Mouse (Mus musculus): Measurements from ENCODE around the gene Osbpl5. TPM values are rescaled to one million over a fixed set of nuclear protein-coding genes. Genes with fewer than 3 reads are reported as not detected.

Gene Osbpl5
- polyA plus RNA-seq, 1 experiment from 2014 or later = 63.2 TPM

DNA sequence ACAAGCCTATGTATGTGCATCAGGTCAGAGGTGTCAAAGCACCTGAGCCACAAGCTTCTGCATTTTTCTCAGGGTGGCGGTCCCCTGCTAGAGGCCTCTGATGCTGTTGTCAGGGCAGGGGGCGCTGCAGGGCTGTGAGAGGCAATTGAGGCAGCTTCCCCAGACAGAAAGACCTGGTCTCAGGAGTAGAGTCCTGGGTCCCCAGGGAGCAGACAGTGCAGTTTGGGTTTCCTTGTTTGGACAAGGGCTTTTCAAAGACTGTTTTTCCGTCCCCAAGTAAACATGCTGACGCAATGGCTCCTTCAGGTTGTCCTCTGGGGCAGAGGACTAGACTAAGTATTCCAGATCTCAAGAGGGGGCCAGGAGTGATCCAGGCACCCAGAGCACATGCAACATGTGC is 30.4 kb downstream of the Osbpl5 start:
- Histone ChIP-seq H3K9ac (no peak overlapping the region), H3K27ac (no peak overlapping the region), H3K4me2 (no peak overlapping the region), H3K4me1 (peaks cover 12% of the 10 kb centered on the region), H3K27me3 (no peaks in the 10 kb centered on the region), H3K4me3 (no peak overlapping the region), H3K9me3 (no peaks in the 10 kb centered on the region), H3K36me3 (peaks cover 7% of the 10 kb centered on the region; the same call in 1 of the 2 replicates)
- WGBS = 81% methylated on average over 4 of the region's 4 CpGs
- ATAC-seq (ENCODE audit: insufficient number of reproducible peaks, low FRiP score, low TSS enrichment, low read depth) = no peak

DNA sequence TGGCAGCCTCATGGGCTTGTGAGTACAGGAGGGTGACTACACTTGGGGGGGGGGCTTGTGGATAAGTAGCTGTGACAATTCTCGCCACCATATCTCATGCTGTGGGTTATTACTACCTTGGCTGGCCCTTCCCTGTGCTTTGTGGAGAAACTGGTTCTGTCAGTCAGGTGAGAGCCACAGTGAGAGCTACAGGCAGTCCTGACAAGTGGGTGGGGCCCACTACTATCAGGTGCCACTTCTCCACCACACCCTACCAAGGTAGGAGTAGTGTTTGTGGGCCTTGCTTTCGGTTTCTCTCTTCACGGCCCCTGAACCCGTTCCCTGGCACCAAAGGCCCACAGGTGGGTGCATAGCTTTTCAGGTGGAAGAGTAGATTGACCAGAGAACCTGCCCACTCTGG is 32.9 kb downstream of the Osbpl5 start:
- Histone ChIP-seq H3K4me1 (peaks cover 8% of the 10 kb centered on the region; the same call in 1 of the 2 replicates), H3K9ac (no peak overlapping the region), H3K27ac (peak overlapping the region; percentile 75), H3K27me3 (no peaks in the 10 kb centered on the region), H3K4me2 (no peak overlapping the region), H3K36me3 (peaks cover 8% of the 10 kb centered on the region), H3K4me3 (no peak overlapping the region), H3K9me3 (no peaks in the 10 kb centered on the region)
- ATAC-seq (ENCODE audit: insufficient number of reproducible peaks, low FRiP score, low TSS enrichment, low read depth) = peak; percentile 46; the same call in 1 of the 2 replicates
- 70% methylated on average over 4 of the region's 4 CpGs for WGBS

DNA sequence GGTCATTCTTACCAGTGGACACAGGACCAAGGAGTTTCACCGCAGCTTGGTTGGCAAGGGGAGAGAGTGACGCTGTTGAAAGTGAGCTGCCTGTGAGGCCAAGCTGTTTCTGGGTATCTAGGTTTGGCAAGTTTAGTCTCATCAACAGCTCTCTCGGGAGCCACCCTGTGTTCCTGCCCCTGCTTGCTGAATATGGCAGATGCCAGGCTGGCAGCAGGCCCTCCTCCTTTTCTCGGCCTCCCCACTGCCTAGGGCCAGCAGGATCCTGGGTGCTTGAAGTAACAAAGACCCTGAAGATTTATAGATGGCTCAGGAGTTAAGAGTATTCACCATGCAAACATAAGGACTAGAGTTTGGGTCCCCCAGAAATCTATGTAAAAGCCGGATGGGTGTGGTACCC is 34.1 kb downstream of the Osbpl5 start:
- Histone ChIP-seq H3K4me2 (no peak overlapping the region), H3K27ac (no peak overlapping the region), H3K4me3 (no peak overlapping the region), H3K9me3 (no peaks in the 10 kb centered on the region), H3K9ac (no peak overlapping the region), H3K27me3 (no peaks in the 10 kb centered on the region), H3K36me3 (peaks cover 9% of the 10 kb centered on the region), H3K4me1 (peaks cover 8% of the 10 kb centered on the region; the same call in 1 of the 2 replicates)
- ATAC-seq (ENCODE audit: insufficient number of reproducible peaks, low FRiP score, low TSS enrichment, low read depth) = no peak
- 74% methylated on average over 5 of the region's 5 CpGs for WGBS

DNA sequence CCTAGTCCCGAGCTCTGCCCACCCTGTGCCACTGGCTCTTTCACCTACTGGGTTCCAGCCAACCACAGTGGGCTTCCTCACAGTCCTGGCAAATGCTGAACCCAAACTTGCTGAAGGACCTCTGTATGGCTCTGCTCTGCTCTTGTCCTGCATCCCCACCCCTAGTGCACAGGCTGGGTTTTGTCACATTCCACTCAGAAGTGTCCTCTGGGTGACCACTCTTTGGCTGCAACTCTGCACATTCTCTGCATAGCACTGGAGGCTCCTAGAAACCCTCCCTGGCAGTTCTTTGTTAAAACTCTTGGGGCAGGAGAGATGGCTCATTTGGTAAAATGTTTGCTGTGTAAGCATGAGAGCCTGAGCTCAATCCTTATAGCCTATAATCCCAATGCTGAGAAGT is 39.0 kb downstream of the Osbpl5 start:
- H3K27me3 ChIP-seq = no peaks in the 10 kb centered on the region
- peaks cover 27% of the 10 kb centered on the region for H3K36me3 ChIP-seq
- no peak overlapping the region for H3K4me3 ChIP-seq
- ATAC-seq (ENCODE audit: insufficient number of reproducible peaks, low FRiP score, low TSS enrichment, low read depth) = no peak
- 85% methylated on average over 1 of the region's 1 CpGs for WGBS
- H3K4me2 ChIP-seq = no peak overlapping the region
- peaks cover 10% of the 10 kb centered on the region for H3K4me1 ChIP-seq
- H3K9ac ChIP-seq = no peak overlapping the region
- no peaks in the 10 kb centered on the region for H3K9me3 ChIP-seq
- H3K27ac ChIP-seq = no peak overlapping the region

DNA sequence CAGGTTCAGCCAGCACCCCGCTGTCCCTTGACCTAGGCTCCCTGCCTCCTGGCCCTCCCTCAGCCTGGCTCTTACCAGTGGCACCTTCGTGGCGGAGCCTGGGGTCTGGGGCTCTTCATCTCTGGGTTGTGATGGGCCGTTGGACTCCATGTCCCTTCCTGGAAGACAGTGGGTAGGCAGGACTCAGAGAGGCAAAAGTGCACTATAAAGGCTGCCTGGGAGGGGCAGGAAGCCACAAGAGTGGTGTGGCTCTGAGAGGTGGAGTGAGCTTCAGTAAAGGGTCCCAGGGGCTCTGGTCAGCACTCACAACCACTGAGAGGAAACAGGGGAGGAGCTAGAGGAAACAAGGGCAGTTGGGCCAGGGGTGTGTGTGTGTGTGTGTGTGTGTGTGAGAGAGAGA is 43.4 kb downstream of the Osbpl5 start:
- WGBS = 63% methylated on average over 4 of the region's 4 CpGs
- Histone ChIP-seq H3K36me3 (peaks cover 63% of the 10 kb centered on the region), H3K27me3 (no peaks in the 10 kb centered on the region)

DNA sequence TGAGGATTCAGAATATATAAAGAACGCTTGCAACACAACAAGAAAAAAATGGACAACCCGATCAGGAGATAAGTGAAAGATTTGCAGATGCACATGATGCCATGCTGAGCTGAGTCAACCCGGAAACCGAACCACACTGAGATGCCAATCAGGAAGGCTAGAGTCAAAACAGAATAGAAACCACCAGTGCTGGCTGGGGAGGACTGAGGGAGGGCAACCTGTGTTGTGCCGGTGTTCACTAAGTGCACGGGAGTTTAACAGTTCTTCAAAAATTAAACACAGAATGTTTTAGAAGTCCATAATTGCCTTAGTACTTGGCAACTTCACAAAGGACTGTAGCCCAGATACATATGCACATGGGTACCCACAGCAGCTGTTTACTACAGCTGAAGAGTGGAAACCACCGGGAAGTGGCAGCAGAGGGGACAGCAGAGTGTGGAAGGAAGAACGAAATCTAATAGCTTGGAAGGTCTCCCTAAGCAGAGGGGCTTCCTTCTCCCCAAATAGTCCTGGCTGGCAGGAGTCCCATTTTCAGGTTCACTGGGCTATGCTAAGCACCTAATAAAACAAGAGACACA is 43.9 kb downstream of the Osbpl5 start:
- Histone ChIP-seq H3K36me3 (peaks cover 68% of the 10 kb centered on the region), H3K4me3 (no peak overlapping the region), H3K9ac (no peak overlapping the region), H3K4me1 (peaks cover 14% of the 10 kb centered on the region), H3K27ac (peak overlapping the region; percentile 28; the same call in 1 of the 2 replicates), H3K27me3 (no peaks in the 10 kb centered on the region), H3K4me2 (no peak overlapping the region), H3K9me3 (no peaks in the 10 kb centered on the region)
- ATAC-seq (ENCODE audit: insufficient number of reproducible peaks, low FRiP score, low TSS enrichment, low read depth) = no peak
- WGBS = 61% methylated on average over 8 of the region's 8 CpGs

More for the DNA sequence above, 43.4 kb downstream of the Osbpl5 start:
- ATAC-seq (ENCODE audit: insufficient number of reproducible peaks, low FRiP score, low TSS enrichment, low read depth) = no peak
- no peaks in the 10 kb centered on the region for H3K9me3 ChIP-seq
- no peak overlapping the region for H3K4me2 ChIP-seq
- peak overlapping the region; percentile 28 for H3K27ac ChIP-seq
- no peak overlapping the region for H3K4me3 ChIP-seq
- H3K4me1 ChIP-seq = peaks cover 14% of the 10 kb centered on the region
- H3K9ac ChIP-seq = no peak overlapping the region

DNA sequence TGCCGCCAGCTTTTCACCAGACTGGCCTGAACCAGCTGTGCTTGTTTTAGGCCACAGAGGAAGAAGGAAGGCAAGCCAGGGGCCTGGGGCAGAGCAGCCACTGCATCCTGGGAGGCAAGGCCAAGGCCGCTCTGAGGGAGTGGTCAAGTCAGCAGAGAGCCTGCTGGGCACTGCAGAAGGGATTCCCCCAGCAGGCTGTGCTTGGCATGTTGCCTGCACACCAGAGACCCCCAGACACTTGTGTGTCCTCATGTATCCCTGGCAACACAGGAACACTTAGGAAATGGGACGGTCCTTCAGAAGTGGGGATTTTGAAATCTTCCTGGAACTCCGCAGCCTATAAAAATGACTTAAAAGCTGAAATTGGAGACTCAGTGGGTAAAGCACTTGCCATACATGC is 44.8 kb downstream of the Osbpl5 start:
- WGBS = 48% methylated on average over 4 of the region's 4 CpGs
- H3K4me2 ChIP-seq = no peak overlapping the region

DNA sequence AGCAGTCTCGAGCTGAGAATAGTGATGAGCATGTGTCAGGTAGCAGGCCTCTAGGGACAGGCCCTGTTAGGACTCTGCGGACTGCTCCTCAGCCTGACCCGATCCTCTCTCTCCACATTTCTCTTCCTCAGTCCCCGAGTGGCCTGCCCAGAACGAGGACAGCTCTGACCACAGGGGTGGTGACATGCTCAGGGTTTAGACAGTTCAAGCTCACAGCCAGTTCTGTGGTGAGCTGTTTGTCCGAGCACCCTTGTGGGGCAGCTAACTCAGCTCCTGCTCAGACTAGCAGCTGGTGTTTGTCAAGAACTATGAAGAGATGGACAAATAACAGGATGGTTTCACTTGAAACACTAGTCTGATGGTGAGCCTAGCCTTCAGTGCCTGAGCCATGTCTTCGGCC is 45.4 kb downstream of the Osbpl5 start:
- Histone ChIP-seq H3K9ac (no peak overlapping the region), H3K36me3 (peaks cover 77% of the 10 kb centered on the region), H3K4me3 (no peak overlapping the region), H3K4me2 (no peak overlapping the region), H3K27ac (no peak overlapping the region; the same call in 1 of the 2 replicates), H3K4me1 (peaks cover 14% of the 10 kb centered on the region), H3K27me3 (no peaks in the 10 kb centered on the region), H3K9me3 (no peaks in the 10 kb centered on the region)
- no peak for ATAC-seq (ENCODE audit: insufficient number of reproducible peaks, low FRiP score, low TSS enrichment, low read depth)
- WGBS = 81% methylated on average over 7 of the region's 7 CpGs

More for the DNA sequence above, 44.8 kb downstream of the Osbpl5 start:
- H3K9ac ChIP-seq = no peak overlapping the region
- ATAC-seq (ENCODE audit: insufficient number of reproducible peaks, low FRiP score, low TSS enrichment, low read depth) = no peak
- no peaks in the 10 kb centered on the region for H3K9me3 ChIP-seq
- H3K36me3 ChIP-seq = peaks cover 74% of the 10 kb centered on the region
- no peak overlapping the region for H3K4me3 ChIP-seq
- no peaks in the 10 kb centered on the region for H3K27me3 ChIP-seq
- peak overlapping the region; percentile 27; the same call in 1 of the 2 replicates for H3K27ac ChIP-seq
- H3K4me1 ChIP-seq = peaks cover 14% of the 10 kb centered on the region

DNA sequence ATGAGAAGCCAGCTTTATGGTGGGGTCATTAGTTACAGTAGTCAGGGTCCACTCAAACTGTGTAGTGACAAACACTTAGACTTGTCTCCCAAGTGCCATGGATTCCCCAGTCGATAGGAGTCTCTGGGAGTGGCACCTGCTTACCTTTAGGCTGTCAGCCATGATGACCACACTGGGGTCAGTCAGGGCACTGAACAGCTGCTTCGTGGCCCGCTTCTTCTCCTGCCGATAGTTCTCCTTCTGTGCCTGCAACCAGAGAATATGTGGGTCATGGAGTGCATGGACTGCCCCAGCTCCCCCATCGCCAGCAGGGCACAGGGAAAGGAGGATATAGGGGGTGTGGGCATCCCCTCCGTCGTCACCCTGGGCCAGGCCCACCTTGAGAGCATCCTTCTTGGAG is 47.4 kb downstream of the Osbpl5 start:
- 93% methylated on average over 7 of the region's 7 CpGs for WGBS
- no peaks in the 10 kb centered on the region for H3K9me3 ChIP-seq
- H3K4me1 ChIP-seq = peaks cover 14% of the 10 kb centered on the region
- H3K4me2 ChIP-seq = no peak overlapping the region
- no peaks in the 10 kb centered on the region for H3K27me3 ChIP-seq
- no peak overlapping the region for H3K27ac ChIP-seq
- H3K36me3 ChIP-seq = peaks cover 83% of the 10 kb centered on the region
- no peak overlapping the region for H3K9ac ChIP-seq
- H3K4me3 ChIP-seq = no peak overlapping the region
- no peak for ATAC-seq (ENCODE audit: insufficient number of reproducible peaks, low FRiP score, low TSS enrichment, low read depth)

DNA sequence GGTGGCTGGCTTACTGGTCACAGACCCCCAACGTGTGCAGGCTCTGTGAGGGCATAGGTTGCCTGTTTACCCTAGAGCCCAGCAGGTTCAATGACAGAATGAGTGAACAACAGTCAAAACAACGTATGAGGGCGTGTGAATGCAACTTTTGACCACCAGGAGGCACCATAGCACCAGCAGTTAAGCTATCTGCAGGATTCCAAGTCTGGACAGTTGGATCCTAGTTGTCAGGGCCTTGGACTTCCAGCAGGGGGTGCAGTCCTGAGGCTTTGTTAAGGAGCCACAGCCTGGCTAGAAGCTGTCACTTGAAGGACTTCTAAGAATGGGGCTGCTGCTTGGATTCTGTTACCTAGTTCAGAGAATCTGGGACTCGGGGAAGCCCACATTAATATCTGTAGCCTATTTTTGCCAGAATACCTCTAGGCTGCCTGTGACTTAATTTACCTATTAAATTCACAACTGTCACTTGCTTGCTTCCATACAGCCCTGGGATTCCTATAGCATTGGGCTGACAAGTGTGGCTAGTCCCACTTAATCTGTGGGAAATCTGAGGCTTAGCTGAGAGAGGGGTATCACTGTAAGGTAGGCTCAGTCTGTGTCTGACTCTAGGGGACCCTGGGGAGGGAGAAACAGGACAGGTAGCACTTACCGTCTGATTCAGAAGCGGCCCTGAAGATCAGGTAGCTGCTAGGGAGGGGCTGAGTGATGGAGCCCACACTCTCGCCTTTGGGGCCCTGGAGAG is 49.9 kb downstream of the Osbpl5 start:
- ATAC-seq (ENCODE audit: insufficient number of reproducible peaks, low FRiP score, low TSS enrichment, low read depth) = peak; percentile 63; the same call in 1 of the 2 replicates
- no peak overlapping the region for H3K9ac ChIP-seq
- 33% methylated on average over 7 of the region's 7 CpGs for WGBS
- H3K9me3 ChIP-seq = no peaks in the 10 kb centered on the region
- H3K4me1 ChIP-seq = peaks cover under 1% of the 10 kb centered on the region
- no peak overlapping the region for H3K4me3 ChIP-seq
- H3K27ac ChIP-seq = no peak overlapping the region
- no peaks in the 10 kb centered on the region for H3K27me3 ChIP-seq
- H3K4me2 ChIP-seq = no peak overlapping the region
- H3K36me3 ChIP-seq = peaks cover 93% of the 10 kb centered on the region

DNA sequence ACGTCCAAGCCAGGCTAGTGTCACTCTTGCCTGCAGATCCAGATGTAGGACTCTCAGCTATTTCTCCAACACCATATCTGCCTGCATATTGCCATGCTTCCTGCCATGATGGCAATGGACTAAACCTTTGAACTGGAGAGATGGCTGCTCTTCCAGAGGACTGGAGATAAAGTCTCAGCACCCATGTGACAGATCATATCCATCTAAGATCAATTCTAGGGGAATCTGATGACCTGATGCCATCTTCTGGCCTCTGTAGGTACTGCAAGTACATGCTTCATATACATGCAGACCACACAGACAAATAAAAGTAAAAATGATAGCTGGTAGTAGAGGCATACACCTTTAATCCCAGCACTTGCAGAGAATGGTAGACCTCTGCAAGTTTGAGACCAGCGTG is 60.6 kb downstream of the Osbpl5 start:
- no peak for ATAC-seq (ENCODE audit: insufficient number of reproducible peaks, low FRiP score, low TSS enrichment, low read depth)
- Histone ChIP-seq H3K9ac (no peak overlapping the region), H3K9me3 (no peaks in the 10 kb centered on the region), H3K4me1 (no peaks in the 10 kb centered on the region), H3K36me3 (peaks cover 89% of the 10 kb centered on the region), H3K27me3 (no peaks in the 10 kb centered on the region), H3K4me3 (no peak overlapping the region), H3K27ac (no peak overlapping the region), H3K4me2 (no peak overlapping the region)
- WGBS = 58% methylated on average over 2 of the region's 2 CpGs

DNA sequence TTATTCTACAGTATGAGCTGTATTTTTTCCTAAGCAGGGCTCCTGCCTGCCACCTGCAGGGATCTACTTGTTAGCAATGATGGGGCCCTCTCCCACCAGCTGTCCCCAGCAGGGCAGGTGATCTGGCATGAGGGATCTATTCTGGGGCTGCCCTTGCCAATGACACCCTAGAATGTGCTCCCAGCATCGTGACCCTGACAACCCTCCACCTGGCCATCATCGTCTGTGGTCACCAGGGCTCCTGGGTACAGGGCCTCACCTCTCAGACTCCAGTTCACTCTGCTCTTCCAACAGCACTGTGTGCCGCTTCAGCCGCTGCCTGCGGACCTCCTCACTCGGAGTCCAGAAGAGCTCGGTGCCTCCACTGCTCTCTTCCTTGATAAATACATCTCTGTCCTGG is 62.2 kb downstream of the Osbpl5 start:
- 90% methylated on average over 7 of the region's 7 CpGs for WGBS

More for the DNA sequence above, 62.2 kb downstream of the Osbpl5 start:
- Histone ChIP-seq H3K4me2 (no peak overlapping the region), H3K27ac (no peak overlapping the region), H3K4me3 (no peak overlapping the region), H3K9ac (no peak overlapping the region), H3K9me3 (no peaks in the 10 kb centered on the region), H3K36me3 (peaks cover 94% of the 10 kb centered on the region), H3K27me3 (no peaks in the 10 kb centered on the region), H3K4me1 (no peaks in the 10 kb centered on the region)
- ATAC-seq (ENCODE audit: insufficient number of reproducible peaks, low FRiP score, low TSS enrichment, low read depth) = no peak
